Mouse (Mus musculus) cerebellum, adult 2 months (tissue): ENCODE measurements around the gene Fam71f2.

Source experiments
- CTCF ChIP-seq: fragments of 200-500 bp; IDR thresholded peaks from 2 replicates; pipeline ENCODE4 v1.5.1; 2011; ENCODE audit warnings: low read depth, mild to moderate bottlenecking, control low read depth, low read length, moderate library complexity, borderline replicate concordance; ENCODE audit not compliant: insufficient read depth
- POLR2A ChIP-seq: fragments of 200-500 bp; IDR thresholded peaks from 2 replicates; pipeline ENCODE4 v1.6.1; 2011; ENCODE audit warnings: low read length, control low read depth, borderline replicate concordance; ENCODE audit not compliant: insufficient read depth

GRCm38 (mm10) chr6:29279293-29279692 is at the start of gene Fam71f2:
- no peak for TF ChIP-seq CTCF
- no peak for TF ChIP-seq POLR2A
